Mouse (Mus musculus) naive thymus-derived CD4-positive, alpha-beta T cell, adult 2 months (primary cell): ENCODE measurements at regions not wholly inside any gene's neighbourhood (a gene's known extent, or its start where the extent isn't known, plus 50 kb on each side); places are given as distances from the start of the nearest gene placed in this dataset.

ENCODE experiments used
- DNase-seq: peaks from one replicate; pipeline ENCODE4 v3.0.0-alpha.2; 2011; ENCODE audit warnings: low read depth

GRCm38 (mm10) chr8:25463532-25463931, 639.4 kb upstream of the Adam5 start:
- no peak for DNase-seq

- no peak for DNase-seq
Observed at GRCm38 (mm10) chr8:25462492-25462891, 638.3 kb upstream of the Adam5 start.

DNA sequence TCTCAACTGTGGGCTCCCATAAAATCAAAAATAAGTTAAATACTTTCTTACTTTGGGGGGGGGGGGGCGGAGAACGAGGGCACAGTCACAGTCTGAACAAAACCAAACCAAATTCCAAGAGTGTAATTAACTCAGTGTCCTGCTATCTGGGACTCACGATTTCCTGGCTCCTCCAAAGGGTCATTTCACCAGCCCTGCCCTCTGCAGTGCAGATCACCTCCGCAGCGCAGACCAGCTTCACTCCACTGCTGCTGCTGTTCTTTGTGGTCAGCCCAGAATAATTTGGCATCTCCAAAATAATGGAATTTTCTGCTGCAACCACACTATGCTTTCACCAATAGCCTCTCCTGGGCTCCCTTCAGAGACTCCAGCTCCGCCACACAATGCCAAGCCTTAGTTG, 631.5 kb upstream of the Adam5 start:
- DNase-seq, result no peak

DNA sequence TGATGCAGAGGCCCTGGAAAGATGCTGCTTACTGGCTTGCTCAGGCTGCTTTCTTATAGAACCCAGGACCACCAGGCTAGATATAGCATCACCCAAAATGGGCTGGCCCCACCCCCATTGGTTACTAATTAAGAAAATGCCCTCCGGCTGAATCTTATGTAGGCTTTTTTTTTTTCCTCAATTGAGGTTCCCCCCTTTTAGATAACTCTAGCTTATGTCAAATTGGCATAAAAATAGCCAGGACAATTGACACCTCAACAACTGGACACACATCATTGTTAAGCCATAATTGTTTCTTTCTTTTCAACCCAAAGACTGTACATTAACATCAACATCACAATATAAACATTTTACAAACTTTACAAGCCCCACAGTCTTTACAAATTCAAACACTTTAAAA, 630.8 kb upstream of the Adam5 start:
- no peak for DNase-seq

- DNase-seq, result no peak
Observed at GRCm38 (mm10) chr8:25453826-25454225, 629.7 kb upstream of the Adam5 start.

- no peak for DNase-seq
Observed at GRCm38 (mm10) chr8:25450544-25450943, 626.4 kb upstream of the Adam5 start.

GRCm38 (mm10) chr8:25449590-25449989, 625.4 kb upstream of the Adam5 start:
- DNase-seq, result no peak

DNA sequence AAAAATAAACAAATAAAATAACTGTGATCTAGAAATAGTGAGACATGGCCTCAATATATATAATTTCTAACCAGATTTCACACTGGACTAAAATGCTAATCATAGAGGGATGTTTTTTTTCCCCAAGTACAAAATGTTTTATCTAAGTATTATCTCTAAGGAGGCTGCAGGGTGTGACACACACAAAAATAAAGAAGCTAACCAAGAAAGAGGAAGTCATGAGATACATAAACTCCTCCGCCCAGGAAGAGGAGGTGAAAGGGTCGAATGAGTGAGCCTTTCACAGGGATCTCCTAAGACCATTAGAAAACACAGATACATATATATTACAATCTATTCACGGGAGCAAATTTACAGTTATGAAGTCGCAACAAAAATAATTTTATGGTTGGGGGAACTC, 623.7 kb upstream of the Adam5 start:
- DNase-seq, result no peak

DNA sequence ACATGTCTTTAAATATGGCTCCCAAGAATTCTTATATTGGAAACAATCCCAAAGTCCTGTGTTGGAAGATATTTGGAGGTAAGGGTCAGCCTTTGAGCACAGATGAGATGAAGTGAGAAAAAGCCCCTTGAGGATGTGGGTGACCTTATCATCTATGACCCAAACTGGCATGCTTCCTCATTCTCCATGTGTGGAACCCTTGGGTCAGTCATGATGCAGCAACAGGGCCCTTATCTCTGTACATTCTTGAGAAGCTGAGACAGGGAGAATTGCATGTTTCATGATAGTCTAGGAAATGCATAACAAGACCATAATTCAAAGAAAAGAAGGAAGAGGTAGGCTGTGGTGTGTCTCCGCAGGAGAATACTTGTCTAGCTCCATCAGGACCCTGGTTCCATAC, 621.8 kb upstream of the Adam5 start:
- no peak for DNase-seq

DNA sequence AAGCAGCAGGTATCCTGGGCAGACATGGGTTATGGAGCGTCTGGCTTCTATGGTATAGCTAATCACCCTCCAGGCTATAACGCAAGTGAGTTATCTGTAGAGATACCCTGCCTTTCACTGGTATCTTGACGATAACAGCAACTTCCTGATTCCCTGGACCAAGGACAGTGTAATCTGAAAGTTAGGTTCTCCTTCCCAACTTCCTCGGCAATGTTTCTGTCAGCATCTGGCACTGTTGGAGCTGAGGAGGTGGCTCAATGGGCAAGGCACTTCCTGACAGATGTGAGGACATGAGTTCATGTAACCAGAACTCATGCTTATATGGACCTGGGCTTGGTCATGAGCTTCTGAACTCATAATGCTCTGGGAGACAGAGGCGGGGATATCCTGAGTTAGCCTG, 620.9 kb upstream of the Adam5 start:
- no peak for DNase-seq

GRCm38 (mm10) chr8:25443552-25443951, 619.4 kb upstream of the Adam5 start:
- DNase-seq, result no peak

GRCm38 (mm10) chr8:25441057-25441441, 616.9 kb upstream of the Adam5 start:
- no peak for DNase-seq

DNA sequence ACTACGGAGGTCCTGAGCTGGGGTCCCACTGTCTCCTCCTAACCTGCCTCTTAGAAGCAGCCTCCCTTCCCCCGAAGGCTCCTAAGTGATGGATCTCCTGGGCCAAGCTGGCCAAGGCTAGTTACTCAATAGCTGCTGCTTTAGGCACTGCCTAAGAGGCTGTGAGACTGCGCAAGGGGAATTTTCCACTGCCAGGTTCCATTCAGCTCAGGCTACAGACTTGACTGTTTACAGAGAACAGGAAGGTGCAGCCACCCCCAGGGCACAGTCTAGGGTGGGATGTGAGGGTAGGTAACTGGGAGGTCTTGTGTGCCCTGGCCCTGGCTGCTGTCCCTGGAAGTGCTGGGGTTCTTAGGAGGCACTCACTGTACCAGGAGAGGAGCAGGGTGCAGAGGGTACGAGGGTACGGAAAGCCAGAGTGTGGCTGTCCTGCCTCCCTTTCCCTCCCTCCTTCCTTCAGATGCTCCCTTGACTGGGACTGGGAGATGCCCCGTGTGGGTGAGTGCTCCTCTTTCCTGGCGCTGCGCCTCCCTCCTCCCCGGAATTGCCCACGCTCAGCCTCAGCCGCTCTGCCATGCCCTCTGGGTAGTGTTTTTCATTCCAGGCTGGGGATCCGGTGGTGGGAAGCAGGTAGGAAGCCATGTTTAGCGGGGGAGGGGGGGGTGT, 616.4 kb upstream of the Adam5 start:
- DNase-seq, result no peak

- peak; percentile 8 for DNase-seq
Observed at GRCm38 (mm10) chr8:25439971-25440370, 615.8 kb upstream of the Adam5 start.

GRCm38 (mm10) chr8:25438021-25438620, 614.0 kb upstream of the Adam5 start:
- no peak for DNase-seq

DNA sequence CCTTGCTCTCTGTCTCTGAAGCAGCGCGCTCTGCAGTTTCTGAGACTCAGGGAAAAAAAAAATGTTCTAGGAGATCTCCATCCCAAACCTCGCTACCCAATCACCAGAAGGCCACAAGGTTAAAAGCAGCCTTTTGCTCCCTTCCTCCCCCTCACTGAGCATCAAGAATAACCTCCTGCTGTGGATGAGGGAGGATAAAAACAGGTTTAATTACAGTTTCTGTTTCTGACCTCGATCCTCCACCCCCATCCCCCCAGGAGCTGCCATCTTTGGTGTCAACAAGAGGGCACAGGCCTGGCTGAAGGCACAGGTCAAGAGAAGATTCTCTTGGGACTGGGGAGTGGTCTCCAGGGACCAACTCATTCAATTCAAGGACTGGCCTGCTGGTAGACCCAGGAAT, 613.0 kb upstream of the Adam5 start:
- DNase-seq, result no peak

DNA sequence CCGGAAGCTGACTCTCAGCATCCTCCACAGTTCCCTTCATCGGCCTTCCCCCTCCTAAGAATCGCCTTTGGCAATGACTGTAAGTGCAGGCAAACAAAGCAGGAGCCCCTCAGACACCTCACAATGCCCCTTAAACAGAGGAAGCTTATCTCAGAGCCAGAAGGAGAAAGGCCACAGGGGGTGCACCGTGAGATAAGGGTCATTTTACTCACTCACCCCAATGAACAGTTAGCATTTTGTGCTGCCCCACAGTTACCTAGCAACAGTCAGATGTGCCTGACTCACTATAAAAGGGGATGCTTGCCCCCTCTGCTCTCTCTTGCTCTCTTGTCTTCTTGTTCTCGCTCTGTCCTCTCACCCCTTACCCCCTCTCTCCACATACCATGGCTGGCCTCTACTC, 606.4 kb upstream of the Adam5 start:
- no peak for DNase-seq

- no peak for DNase-seq
Observed at GRCm38 (mm10) chr8:25429846-25430482, 605.8 kb upstream of the Adam5 start.

GRCm38 (mm10) chr8:25428761-25429160, 604.6 kb upstream of the Adam5 start:
- no peak for DNase-seq

GRCm38 (mm10) chr8:25426207-25426606, 602.0 kb upstream of the Adam5 start:
- DNase-seq, result no peak

DNA sequence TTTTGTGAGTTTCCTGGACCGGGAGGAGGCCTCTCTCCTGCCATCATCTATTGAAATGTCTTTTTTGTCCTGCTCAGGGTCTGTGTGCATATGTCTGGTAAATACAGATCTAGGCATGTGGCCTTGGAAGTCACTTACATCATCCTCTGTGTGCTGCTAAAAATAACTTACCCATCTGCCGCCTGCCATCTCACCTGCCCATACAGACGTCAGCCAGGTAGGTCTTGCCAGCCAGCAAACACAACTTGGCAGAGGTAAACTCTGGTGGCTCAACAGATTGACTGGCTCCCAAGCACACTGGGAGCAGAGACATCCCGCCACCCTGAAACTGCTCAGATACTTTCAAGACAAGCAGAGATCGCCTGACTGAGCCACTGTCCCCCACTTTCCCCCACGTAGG, 597.3 kb upstream of the Adam5 start:
- no peak for DNase-seq

- DNase-seq, result no peak
Observed at GRCm38 (mm10) chr8:25410536-25410935, 586.4 kb upstream of the Adam5 start.

DNA sequence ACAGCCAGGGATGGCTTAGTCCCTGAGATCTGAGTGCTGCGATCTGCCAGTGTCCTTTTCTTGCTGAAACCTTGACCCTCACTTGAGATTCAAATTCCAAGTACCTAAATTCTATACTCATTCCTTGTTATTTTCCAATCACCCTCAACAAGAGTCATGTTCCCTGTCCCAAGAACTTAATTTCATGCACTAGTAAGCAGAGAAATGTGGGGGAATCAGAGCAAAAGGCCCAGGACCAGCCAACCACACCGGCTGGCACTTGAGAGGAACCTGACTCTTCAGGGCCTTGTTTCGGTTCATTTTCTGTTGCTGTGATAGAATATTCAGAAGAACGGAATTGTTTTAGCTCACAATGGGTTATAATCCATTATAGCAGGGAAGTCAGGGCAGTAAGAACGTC, 583.7 kb upstream of the Adam5 start:
- DNase-seq, result no peak

- no peak for DNase-seq
Observed at GRCm38 (mm10) chr8:25392766-25393166, 568.6 kb upstream of the Adam5 start.
